Mouse (Mus musculus) adrenal gland, postnatal 25 days (tissue): ENCODE measurements around the gene Ap1b1. TPM values are rescaled to one million over a fixed set of nuclear protein-coding genes. Genes with fewer than 3 reads are reported as not detected.

Source experiments
- DNase-seq: peaks from one replicate; pipeline ENCODE4 v3.0.0; 2021; ENCODE audit warnings: mixed read lengths
- total RNA-seq: library from RNA; stranded (reverse); gene quantifications from 2 replicates; pipeline ENCODE4 v1.2.3, GENCODE M21; 2021

Gene Ap1b1
- total RNA-seq, 1 experiment from 2014 or later, result 68.0 TPM

- no peak for DNase-seq
Measured at GRCm38 (mm10) chr11:4984799-4985198, 1.8 kb upstream of the Ap1b1 start.

- DNase-seq, result no peak
Measured at GRCm38 (mm10) chr11:4987487-4987852, 846 bp downstream of the Ap1b1 start.

- DNase-seq, result no peak
Measured at GRCm38 (mm10) chr11:4989187-4989586, 2.6 kb downstream of the Ap1b1 start.

- DNase-seq, result no peak
Measured at GRCm38 (mm10) chr11:4992471-4992870, 5.8 kb downstream of the Ap1b1 start.

- no peak for DNase-seq
Measured at GRCm38 (mm10) chr11:4995676-4996075, 9.1 kb downstream of the Ap1b1 start.

- no peak for DNase-seq
Measured at GRCm38 (mm10) chr11:4996621-4997199, 10.1 kb downstream of the Ap1b1 start.

- DNase-seq, result no peak
Measured at GRCm38 (mm10) chr11:4998352-4998751, 11.7 kb downstream of the Ap1b1 start.

- DNase-seq, result no peak
Measured at GRCm38 (mm10) chr11:4998762-4999161, 12.1 kb downstream of the Ap1b1 start.

GRCm38 (mm10) chr11:5000241-5000640 lies 13.6 kb downstream of the Ap1b1 start:
- no peak for DNase-seq

- DNase-seq, result no peak
Measured at GRCm38 (mm10) chr11:5002826-5003225, 16.2 kb downstream of the Ap1b1 start.

GRCm38 (mm10) chr11:5005528-5005927 lies 18.9 kb downstream of the Ap1b1 start:
- no peak for DNase-seq

- no peak for DNase-seq
Measured at GRCm38 (mm10) chr11:5007186-5007585, 20.6 kb downstream of the Ap1b1 start.

- no peak for DNase-seq
Measured at GRCm38 (mm10) chr11:5008867-5009266, 22.2 kb downstream of the Ap1b1 start.

GRCm38 (mm10) chr11:5009354-5010074 lies 22.9 kb downstream of the Ap1b1 start:
- no peak for DNase-seq

- no peak for DNase-seq
Measured at GRCm38 (mm10) chr11:5010205-5010604, 23.6 kb downstream of the Ap1b1 start.

GRCm38 (mm10) chr11:5011480-5011879 lies 24.9 kb downstream of the Ap1b1 start:
- no peak for DNase-seq

- DNase-seq, result no peak
Measured at GRCm38 (mm10) chr11:5012213-5012715, 25.6 kb downstream of the Ap1b1 start.

- peak; percentile 78 for DNase-seq
Measured at GRCm38 (mm10) chr11:5015720-5016119, 29.1 kb downstream of the Ap1b1 start.

- DNase-seq, result no peak
Measured at GRCm38 (mm10) chr11:5016286-5016685, 29.7 kb downstream of the Ap1b1 start.

GRCm38 (mm10) chr11:5017506-5017905 lies 30.9 kb downstream of the Ap1b1 start:
- peak; percentile 21 for DNase-seq

GRCm38 (mm10) chr11:5025108-5025507 lies 38.5 kb downstream of the Ap1b1 start:
- DNase-seq, result no peak

- DNase-seq, result no peak
Measured at GRCm38 (mm10) chr11:5028228-5028627, 41.6 kb downstream of the Ap1b1 start.

- DNase-seq, result no peak
Measured at GRCm38 (mm10) chr11:5032706-5033105, 46.1 kb downstream of the Ap1b1 start.

GRCm38 (mm10) chr11:5033136-5033535 lies 46.5 kb downstream of the Ap1b1 start:
- DNase-seq, result peak; percentile 81
